Mouse (Mus musculus): ENCODE data around the gene Rcc2.

The Rcc2 gene

GRCm38 (mm10) chr4:140684881-140685303 is 15.4 kb upstream of the Rcc2 start:
- no peak for DNase-seq (ENCODE audit: low spot score)

GRCm38 (mm10) chr4:140688044-140688825 is 12.1 kb upstream of the Rcc2 start:
- no peak for DNase-seq (ENCODE audit: low spot score)

GRCm38 (mm10) chr4:140688826-140689425 is 11.4 kb upstream of the Rcc2 start:
- no peak for DNase-seq (ENCODE audit: low spot score)

- DNase-seq (ENCODE audit: low spot score): no peak
These were observed 10.3 kb upstream of the Rcc2 start for GRCm38 (mm10) chr4:140689873-140690655.

- DNase-seq (ENCODE audit: low spot score): no peak
These were observed 8.9 kb upstream of the Rcc2 start for GRCm38 (mm10) chr4:140691481-140691880.

GRCm38 (mm10) chr4:140693513-140693912 is 6.8 kb upstream of the Rcc2 start:
- no peak for DNase-seq (ENCODE audit: low spot score)

GRCm38 (mm10) chr4:140694551-140695060 is 5.7 kb upstream of the Rcc2 start:
- no peak for DNase-seq (ENCODE audit: low spot score)

- no peak for DNase-seq (ENCODE audit: low spot score)
These were observed 5.2 kb upstream of the Rcc2 start for GRCm38 (mm10) chr4:140695146-140695545.

GRCm38 (mm10) chr4:140695675-140696585 is 4.4 kb upstream of the Rcc2 start:
- no peak for DNase-seq (ENCODE audit: low spot score)

GRCm38 (mm10) chr4:140699441-140700127 is 757 bp upstream of the Rcc2 start:
- DNase-seq (ENCODE audit: low spot score): peak; percentile 65

GRCm38 (mm10) chr4:140701049-140701715 is 841 bp downstream of the Rcc2 start:
- DNase-seq (ENCODE audit: low spot score): peak; percentile 84

GRCm38 (mm10) chr4:140701716-140702561 is 1.6 kb downstream of the Rcc2 start:
- peak; percentile 72 for DNase-seq (ENCODE audit: low spot score)

- DNase-seq (ENCODE audit: low spot score): peak; percentile 72
These were observed 2.4 kb downstream of the Rcc2 start for GRCm38 (mm10) chr4:140702611-140703327.

GRCm38 (mm10) chr4:140703636-140704035 is 3.3 kb downstream of the Rcc2 start:
- peak; percentile 69 for DNase-seq (ENCODE audit: low spot score)

- no peak for DNase-seq (ENCODE audit: low spot score)
These were observed 3.8 kb downstream of the Rcc2 start for GRCm38 (mm10) chr4:140704166-140704565.

GRCm38 (mm10) chr4:140707615-140708014 is 7.3 kb downstream of the Rcc2 start:
- DNase-seq (ENCODE audit: low spot score): no peak

GRCm38 (mm10) chr4:140708297-140708927 is 8.1 kb downstream of the Rcc2 start:
- DNase-seq (ENCODE audit: low spot score): no peak

- no peak for DNase-seq (ENCODE audit: low spot score)
These were observed 8.8 kb downstream of the Rcc2 start for GRCm38 (mm10) chr4:140709111-140709510.

Data from embryo, embryonic 10 days (tissue).